Mouse (Mus musculus): ENCODE data around the gene Brd7. TPM values are rescaled to one million over a fixed set of nuclear protein-coding genes. Genes with fewer than 3 reads are reported as not detected.

Brd7 gene
- polyA plus RNA-seq, 1 experiment from 2014 or later = 69.3 TPM

DNA sequence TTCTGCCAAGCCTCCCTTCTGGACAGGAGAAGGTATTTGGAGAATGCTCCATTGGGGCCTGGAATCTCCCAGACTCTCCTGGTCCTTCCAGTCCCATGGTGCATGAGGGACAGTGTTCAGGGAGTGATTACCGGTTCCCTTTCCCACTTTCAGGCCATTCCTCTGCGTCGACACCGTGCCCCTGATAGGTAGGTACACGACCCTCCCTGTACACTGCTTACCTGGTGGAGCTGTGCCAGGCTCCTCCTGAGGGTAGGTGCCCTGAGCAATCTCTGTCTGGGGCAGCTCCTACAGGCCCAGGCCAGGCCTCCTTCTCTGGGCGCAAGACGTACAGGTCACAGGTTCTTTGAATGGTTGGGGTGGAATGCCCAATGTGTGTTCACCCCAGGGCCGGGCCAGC lies 43.8 kb downstream of the Brd7 start:
- Histone ChIP-seq H3K9me3 (no peaks in the 10 kb centered on the region), H3K9ac (no peak overlapping the region), H3K36me3 (no peaks in the 10 kb centered on the region), H3K27ac (no peak overlapping the region), H3K4me1 (replicated peaks) (peaks cover 11% of the 10 kb centered on the region), H3K4me3 (no peak overlapping the region), H3K27me3 (no peaks in the 10 kb centered on the region), H3K4me2 (no peak overlapping the region)
- WGBS = 93% methylated on average over 8 of the region's 8 CpGs
- ATAC-seq (ENCODE audit: low FRiP score) = no peak

DNA sequence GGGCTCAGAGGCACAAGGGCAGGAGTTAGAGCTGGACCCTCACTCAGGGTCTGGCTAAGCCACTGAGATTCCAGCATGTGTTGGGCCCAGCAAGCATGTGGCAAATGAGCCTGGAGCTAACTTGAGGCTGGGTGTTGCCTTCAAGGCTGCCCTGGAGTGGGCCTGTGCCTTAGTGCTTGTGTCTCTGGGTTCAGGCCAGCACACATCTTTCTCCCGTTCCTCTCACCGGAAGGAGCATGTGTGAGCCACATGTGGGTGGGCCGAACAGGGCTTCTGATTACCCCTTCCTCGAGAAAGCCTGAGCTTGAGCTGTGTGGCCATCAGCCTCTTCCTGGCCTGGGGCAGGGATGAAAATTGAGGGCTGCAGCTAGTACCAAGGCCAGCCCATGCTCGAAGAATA lies 44.7 kb downstream of the Brd7 start:
- WGBS = 80% methylated on average over 5 of the region's 5 CpGs
- Histone ChIP-seq H3K27me3 (no peaks in the 10 kb centered on the region), H3K4me3 (no peak overlapping the region), H3K27ac (no peak overlapping the region), H3K9me3 (no peaks in the 10 kb centered on the region), H3K36me3 (no peaks in the 10 kb centered on the region), H3K4me1 (replicated peaks) (peaks cover 11% of the 10 kb centered on the region), H3K9ac (no peak overlapping the region), H3K4me2 (no peak overlapping the region)
- no peak for ATAC-seq (ENCODE audit: low FRiP score)

DNA sequence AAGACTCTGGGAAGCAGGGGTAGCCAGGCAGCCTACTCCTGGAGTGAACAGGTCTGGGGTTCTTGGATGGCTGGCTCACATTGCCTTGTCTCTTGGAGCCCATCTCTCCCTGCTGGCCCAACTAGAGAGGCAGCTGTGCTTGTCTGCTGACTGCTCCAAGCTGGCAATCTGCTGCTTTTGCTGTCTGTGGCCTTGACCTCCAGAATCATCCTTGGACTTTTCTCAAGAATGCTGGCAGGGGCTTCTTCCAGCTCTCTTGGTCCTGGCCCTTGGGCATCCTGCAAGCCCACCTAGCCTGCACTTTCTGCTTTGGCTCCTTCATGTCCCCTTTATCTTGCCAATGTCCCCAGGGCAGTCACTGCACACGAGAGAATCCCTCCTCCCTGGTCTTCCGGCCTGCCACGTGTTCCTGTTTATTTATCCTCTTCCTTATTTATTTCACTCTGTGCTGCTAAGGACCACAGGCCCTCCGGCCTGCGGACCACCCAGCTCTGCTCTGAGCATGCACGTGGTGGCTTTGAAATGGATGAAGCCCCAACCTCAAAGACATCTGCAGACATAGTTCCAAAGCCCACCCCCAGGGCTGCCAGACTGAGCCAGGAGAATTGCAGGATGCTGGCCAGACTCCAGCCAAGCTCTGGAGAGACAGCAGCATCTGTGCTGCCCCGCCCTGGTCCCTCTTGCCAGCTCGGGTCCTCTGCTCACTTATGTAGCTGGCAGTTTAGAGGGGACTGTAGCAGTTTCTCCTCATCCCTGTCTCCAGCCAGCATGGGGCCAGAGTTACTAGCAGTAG lies 45.7 kb downstream of the Brd7 start:
- 60% methylated on average over 8 of the region's 8 CpGs for WGBS
- peak; percentile 71 for ATAC-seq (ENCODE audit: low FRiP score)

DNA sequence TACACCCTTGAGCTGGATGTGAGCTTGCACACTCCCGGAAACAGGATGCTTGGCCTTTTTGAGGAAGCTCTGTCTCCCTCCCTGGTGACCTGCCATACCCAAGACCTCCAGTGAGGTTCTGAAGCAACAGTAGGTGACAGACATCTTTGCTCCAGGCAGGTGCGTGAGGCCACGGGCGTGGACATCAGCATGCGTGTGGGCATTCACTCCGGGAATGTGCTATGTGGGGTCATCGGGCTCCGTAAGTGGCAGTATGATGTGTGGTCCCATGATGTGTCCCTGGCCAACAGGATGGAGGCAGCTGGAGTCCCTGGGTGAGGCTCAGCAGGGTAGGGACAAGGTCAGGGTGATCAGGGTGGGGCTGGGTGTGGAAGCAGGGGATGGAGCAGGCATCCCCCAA lies 46.7 kb downstream of the Brd7 start:
- 95% methylated on average over 8 of the region's 8 CpGs for WGBS
- Histone ChIP-seq H3K27me3 (no peaks in the 10 kb centered on the region), H3K4me1 (replicated peaks) (peaks cover 11% of the 10 kb centered on the region), H3K4me3 (no peak overlapping the region), H3K9ac (no peak overlapping the region), H3K27ac (no peak overlapping the region), H3K4me2 (no peak overlapping the region), H3K36me3 (no peaks in the 10 kb centered on the region), H3K9me3 (no peaks in the 10 kb centered on the region)
- ATAC-seq (ENCODE audit: low FRiP score) = no peak

More for the DNA sequence above, 45.7 kb downstream of the Brd7 start:
- Histone ChIP-seq H3K4me1 (replicated peaks) (peaks cover 11% of the 10 kb centered on the region), H3K36me3 (no peaks in the 10 kb centered on the region), H3K4me3 (no peak overlapping the region), H3K27ac (0 out of 2 replicates have a peak overlapping the region, but pooled peaks have one; percentile 15), H3K4me2 (no peak overlapping the region), H3K9ac (0 out of 2 replicates have a peak overlapping the region, but pooled peaks have one; percentile 8), H3K9me3 (no peaks in the 10 kb centered on the region), H3K27me3 (no peaks in the 10 kb centered on the region)

DNA sequence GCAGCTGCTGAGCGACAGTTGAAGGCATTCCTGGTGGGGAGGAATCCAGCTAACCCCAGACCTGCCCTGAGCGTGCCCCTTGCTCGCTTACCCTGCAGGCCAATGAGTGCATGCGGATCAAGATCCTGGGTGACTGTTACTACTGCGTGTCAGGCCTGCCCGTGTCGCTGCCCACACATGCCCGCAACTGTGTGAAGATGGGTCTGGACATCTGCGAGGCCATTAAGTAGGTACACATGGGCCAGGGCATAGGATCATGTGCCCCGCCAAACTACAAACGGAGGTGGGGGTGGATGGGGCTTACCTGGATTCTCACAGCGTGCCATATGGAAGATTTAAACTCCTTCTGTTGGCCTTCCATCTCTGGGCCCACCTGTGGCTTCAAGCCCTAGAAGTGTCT lies 48.0 kb downstream of the Brd7 start:
- 92% methylated on average over 12 of the region's 12 CpGs for WGBS
- Histone ChIP-seq H3K4me2 (no peak overlapping the region), H3K4me3 (no peak overlapping the region), H3K9ac (no peak overlapping the region), H3K27ac (no peak overlapping the region), H3K36me3 (no peaks in the 10 kb centered on the region), H3K9me3 (no peaks in the 10 kb centered on the region), H3K27me3 (no peaks in the 10 kb centered on the region), H3K4me1 (replicated peaks) (peaks cover 11% of the 10 kb centered on the region)
- ATAC-seq (ENCODE audit: low FRiP score) = no peak

DNA sequence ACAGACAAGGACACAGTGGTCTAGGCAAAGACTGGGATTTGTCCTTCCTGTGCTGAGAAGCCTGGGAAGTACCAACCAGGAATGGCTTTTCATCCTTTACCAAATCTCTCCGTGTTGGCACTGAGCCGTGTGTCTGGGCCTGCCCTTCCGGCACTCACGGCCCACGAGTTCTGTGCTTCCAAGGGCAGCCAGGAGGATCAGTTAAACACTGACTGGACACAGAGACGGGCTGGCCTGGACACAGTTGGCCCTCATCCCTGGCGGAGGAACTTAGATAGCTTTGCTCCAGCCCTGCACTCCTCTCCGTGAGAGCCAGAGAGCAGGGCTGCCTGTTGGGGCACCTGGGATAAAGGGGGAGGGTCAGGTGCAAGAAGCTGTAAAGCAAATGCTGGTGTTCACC lies 49.0 kb downstream of the Brd7 start:
- H3K9ac ChIP-seq = no peak overlapping the region
- H3K4me2 ChIP-seq = no peak overlapping the region
- ATAC-seq (ENCODE audit: low FRiP score) = no peak
- 75% methylated on average over 8 of the region's 8 CpGs for WGBS
- no peak overlapping the region for H3K4me3 ChIP-seq
- no peaks in the 10 kb centered on the region for H3K27me3 ChIP-seq
- no peaks in the 10 kb centered on the region for H3K9me3 ChIP-seq
- peaks cover 11% of the 10 kb centered on the region for H3K4me1 ChIP-seq (replicated peaks)
- H3K27ac ChIP-seq = no peak overlapping the region
- no peaks in the 10 kb centered on the region for H3K36me3 ChIP-seq

DNA sequence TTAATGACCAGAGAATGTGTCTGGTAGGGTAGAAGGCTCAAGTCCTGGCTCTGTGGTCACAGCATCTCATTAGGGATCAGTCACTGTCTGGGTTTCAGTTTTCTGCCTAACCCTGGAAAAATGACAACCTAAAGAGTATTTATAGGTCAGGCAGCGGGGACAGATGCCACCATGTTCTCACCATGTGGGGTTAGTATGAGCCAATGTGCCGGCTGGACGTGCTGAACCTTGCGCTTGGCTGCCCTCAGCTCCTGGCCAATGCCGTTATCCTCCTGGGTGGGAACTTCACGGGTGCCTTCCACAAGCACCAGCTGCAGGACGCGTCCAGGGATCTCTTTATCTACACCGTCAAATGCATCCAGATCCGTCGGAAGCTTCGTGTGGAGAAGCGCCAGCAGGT lies 51.7 kb downstream of the Brd7 start:
- no peaks in the 10 kb centered on the region for H3K27me3 ChIP-seq
- ATAC-seq (ENCODE audit: low FRiP score) = no peak
- no peak overlapping the region for H3K27ac ChIP-seq
- H3K4me2 ChIP-seq = no peak overlapping the region
- no peaks in the 10 kb centered on the region for H3K9me3 ChIP-seq
- H3K4me1 ChIP-seq (replicated peaks) = no peaks in the 10 kb centered on the region
- H3K36me3 ChIP-seq = no peaks in the 10 kb centered on the region
- no peak overlapping the region for H3K9ac ChIP-seq
- no peak overlapping the region for H3K4me3 ChIP-seq
- 90% methylated on average over 13 of the region's 13 CpGs for WGBS

DNA sequence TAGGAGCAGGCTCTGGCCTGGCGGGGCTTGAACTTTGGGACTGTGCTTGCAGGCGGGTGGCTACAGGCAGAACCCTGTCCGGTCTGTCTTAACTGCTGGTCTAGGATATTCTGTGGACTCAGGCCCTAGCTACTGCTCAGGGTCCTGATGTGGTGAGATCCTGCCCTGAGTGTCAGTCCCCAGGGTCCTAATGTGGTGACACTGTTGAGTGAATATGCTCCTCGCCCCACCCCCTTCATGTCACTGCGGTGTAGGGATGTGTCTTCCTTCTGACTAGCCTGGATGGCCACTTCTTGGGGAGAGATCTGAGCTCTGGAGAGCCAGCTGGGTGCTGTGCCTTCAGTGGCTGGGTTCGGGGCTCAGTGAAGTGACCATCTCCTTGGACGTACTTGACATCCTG lies 52.1 kb downstream of the Brd7 start:
- H3K4me3 ChIP-seq = no peak overlapping the region
- no peaks in the 10 kb centered on the region for H3K4me1 ChIP-seq (replicated peaks)
- no peaks in the 10 kb centered on the region for H3K36me3 ChIP-seq
- ATAC-seq (ENCODE audit: low FRiP score) = no peak
- no peak overlapping the region for H3K9ac ChIP-seq
- H3K4me2 ChIP-seq = no peak overlapping the region
- H3K27ac ChIP-seq = no peak overlapping the region
- no peaks in the 10 kb centered on the region for H3K27me3 ChIP-seq
- 93% methylated on average over 7 of the region's 7 CpGs for WGBS
- H3K9me3 ChIP-seq = no peaks in the 10 kb centered on the region

DNA sequence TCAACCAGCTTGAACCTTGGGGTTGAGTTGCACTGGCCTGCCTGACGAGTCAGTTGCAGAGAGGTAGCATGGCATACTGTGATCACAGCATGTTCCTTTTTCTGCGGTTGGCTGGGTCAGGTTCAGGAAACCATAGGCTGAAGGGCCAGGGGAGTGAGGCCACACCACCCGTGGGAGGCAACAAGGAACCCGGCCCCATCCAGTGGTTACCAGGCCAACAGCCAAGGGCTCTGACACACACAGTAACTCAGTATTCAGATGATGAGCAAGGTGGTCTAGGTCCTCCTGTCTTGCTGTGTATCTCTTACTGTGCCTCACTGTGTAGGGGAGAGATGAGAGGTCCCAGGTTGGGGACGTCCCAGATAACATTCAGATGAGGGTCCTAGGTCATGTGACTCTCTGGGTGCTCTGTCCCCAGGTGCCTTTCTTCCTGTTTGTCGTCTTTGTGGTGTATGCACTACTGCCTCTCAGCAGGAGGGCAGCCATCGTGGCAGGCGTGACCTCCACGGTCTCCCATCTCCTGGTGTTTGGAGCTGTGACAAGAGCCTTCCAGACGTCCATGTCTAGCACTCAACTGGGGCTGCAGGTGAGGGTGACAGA lies 52.6 kb downstream of the Brd7 start:
- no peak overlapping the region for H3K4me2 ChIP-seq
- H3K9ac ChIP-seq = no peak overlapping the region
- no peak for ATAC-seq (ENCODE audit: low FRiP score)
- no peaks in the 10 kb centered on the region for H3K36me3 ChIP-seq
- no peaks in the 10 kb centered on the region for H3K9me3 ChIP-seq
- 71% methylated on average over 10 of the region's 10 CpGs for WGBS
- H3K27ac ChIP-seq = no peak overlapping the region
- no peaks in the 10 kb centered on the region for H3K4me1 ChIP-seq (replicated peaks)
- H3K27me3 ChIP-seq = no peaks in the 10 kb centered on the region
- no peak overlapping the region for H3K4me3 ChIP-seq

DNA sequence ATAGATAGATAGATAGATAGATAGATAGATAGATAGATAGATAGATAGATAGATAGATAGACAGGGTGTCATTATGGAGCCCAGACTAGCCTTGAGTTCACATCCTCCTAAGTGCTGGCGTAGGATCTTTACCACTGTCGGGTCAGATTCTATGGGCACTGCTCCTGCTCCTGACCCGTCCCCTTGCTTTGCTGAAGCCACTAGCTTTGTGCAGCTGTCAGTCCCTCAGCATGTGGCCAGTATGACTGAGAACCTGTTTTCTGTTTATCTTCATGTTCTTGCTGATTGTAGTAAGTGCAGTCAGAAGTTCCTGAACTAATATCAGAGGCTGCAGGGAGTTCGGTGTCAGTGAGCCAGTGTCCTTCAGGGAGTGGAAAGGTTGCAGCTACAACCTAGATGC lies 54.3 kb downstream of the Brd7 start:
- Histone ChIP-seq H3K36me3 (no peaks in the 10 kb centered on the region), H3K27ac (no peak overlapping the region), H3K4me3 (no peak overlapping the region), H3K4me2 (no peak overlapping the region), H3K9ac (no peak overlapping the region), H3K9me3 (no peaks in the 10 kb centered on the region), H3K4me1 (replicated peaks) (no peaks in the 10 kb centered on the region), H3K27me3 (no peaks in the 10 kb centered on the region)
- no peak for ATAC-seq (ENCODE audit: low FRiP score)
- WGBS = 80% methylated on average over 4 of the region's 4 CpGs

DNA sequence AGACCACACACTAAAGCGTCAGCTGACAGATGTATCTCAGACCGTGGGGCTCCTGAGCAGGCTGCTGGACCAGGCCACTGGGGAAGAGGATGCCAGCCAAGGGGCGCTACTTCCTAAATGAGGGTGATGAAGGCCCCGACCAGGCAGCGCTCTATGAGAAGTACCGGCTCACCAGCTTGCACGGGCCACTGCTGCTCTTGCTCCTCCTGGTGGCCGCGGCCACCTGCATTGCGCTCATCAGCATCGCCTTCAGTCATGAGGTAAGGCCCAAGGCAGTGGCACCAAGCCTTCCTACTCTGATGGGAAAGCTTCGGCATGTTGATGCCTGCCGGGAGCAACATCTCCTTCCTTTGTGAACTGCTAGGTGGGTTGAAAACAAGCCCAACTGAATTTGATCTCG lies 55.5 kb downstream of the Brd7 start:
- Histone ChIP-seq H3K27me3 (no peaks in the 10 kb centered on the region), H3K4me2 (no peak overlapping the region), H3K27ac (no peak overlapping the region), H3K4me3 (no peak overlapping the region), H3K9ac (no peak overlapping the region), H3K9me3 (no peaks in the 10 kb centered on the region), H3K36me3 (no peaks in the 10 kb centered on the region), H3K4me1 (replicated peaks) (peaks cover 9% of the 10 kb centered on the region)
- 76% methylated on average over 14 of the region's 14 CpGs for WGBS
- no peak for ATAC-seq (ENCODE audit: low FRiP score)

DNA sequence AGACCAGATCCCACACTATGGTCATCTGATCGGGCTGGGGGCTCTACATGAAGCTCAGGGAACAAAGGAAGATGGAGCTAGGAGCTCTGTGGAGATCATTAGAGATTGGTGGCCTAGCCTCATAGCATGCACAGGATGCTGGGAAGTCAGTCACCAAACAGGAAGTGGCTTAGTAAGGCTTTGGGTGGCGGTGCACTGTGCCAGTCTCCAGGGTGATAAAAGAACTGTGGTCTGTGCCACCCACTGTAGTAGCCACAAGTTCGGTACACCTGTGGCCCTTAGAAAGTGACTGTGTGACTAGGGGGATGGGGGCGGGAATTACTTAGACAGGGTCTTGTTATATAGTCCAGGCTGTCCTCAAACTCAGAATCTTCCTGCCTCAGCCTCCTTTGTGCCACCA lies 56.2 kb downstream of the Brd7 start:
- H3K9me3 ChIP-seq = no peaks in the 10 kb centered on the region
- no peak overlapping the region for H3K4me2 ChIP-seq
- no peaks in the 10 kb centered on the region for H3K27me3 ChIP-seq
- H3K4me3 ChIP-seq = no peak overlapping the region
- H3K27ac ChIP-seq = no peak overlapping the region
- no peak overlapping the region for H3K9ac ChIP-seq
- WGBS = 91% methylated on average over 4 of the region's 4 CpGs
- ATAC-seq (ENCODE audit: low FRiP score) = no peak
- peaks cover 13% of the 10 kb centered on the region for H3K4me1 ChIP-seq (replicated peaks)
- no peaks in the 10 kb centered on the region for H3K36me3 ChIP-seq

Data from hindbrain, embryonic 13.5 days (tissue).